Mouse (Mus musculus) heart, embryonic 11.5 days (tissue): ENCODE measurements around the gene Nfatc4. TPM values are rescaled to one million over a fixed set of nuclear protein-coding genes. Genes with fewer than 3 reads are reported as not detected.

ENCODE experiments used
- ATAC-seq: fragments of 200-750 bp; cut with Nextera tagmentation; replicated peaks from 2 replicates; pipeline ENCODE4 v1.8.0; 2017; ENCODE audit warnings: moderate library complexity; ENCODE audit not compliant: insufficient number of reproducible peaks, low FRiP score, low TSS enrichment
- H3K27ac ChIP-seq: fragments of 300-500 bp; sonication (generic); 2 replicates; pipeline ENCODE4 v1.5.1; 2014; ENCODE audit warnings: mild to moderate bottlenecking, low read depth, low read length
- H3K27me3 ChIP-seq: fragments of 300-500 bp; sonication (generic); 2 replicates; pipeline ENCODE4 v1.6.1; 2014; ENCODE audit warnings: mild to moderate bottlenecking, low read length, mixed read lengths; ENCODE audit not compliant: control insufficient read depth, insufficient read depth
- H3K36me3 ChIP-seq: fragments of 300-500 bp; sonication (generic); 2 replicates; pipeline ENCODE4 v1.6.1; 2014; ENCODE audit warnings: mild to moderate bottlenecking, low read length, moderate library complexity, mixed read lengths; ENCODE audit not compliant: control insufficient read depth, insufficient read depth
- H3K4me1 ChIP-seq: fragments of 300-500 bp; sonication (generic); 2 replicates; pipeline ENCODE4 v1.6.1; 2014; ENCODE audit warnings: low read length; ENCODE audit not compliant: control insufficient read depth, insufficient read depth
- H3K4me2 ChIP-seq: fragments of 300-500 bp; sonication (generic); 2 replicates; pipeline ENCODE4 v1.6.1; 2014; ENCODE audit warnings: mild to moderate bottlenecking, moderate library complexity
- H3K4me3 ChIP-seq: fragments of 300-500 bp; sonication (generic); 2 replicates; pipeline ENCODE4 v1.5.1; 2014; ENCODE audit warnings: low read depth, low read length
- H3K9ac ChIP-seq: fragments of 300-500 bp; sonication (generic); 2 replicates; pipeline ENCODE4 v1.6.1; 2014; ENCODE audit warnings: mild to moderate bottlenecking, low read depth, low read length, moderate library complexity
- H3K9me3 ChIP-seq: fragments of 300-500 bp; sonication (generic); replicated peaks from 2 replicates; pipeline ENCODE4 v1.6.1; 2016; ENCODE audit warnings: low read length; ENCODE audit not compliant: control insufficient read depth
- WGBS: fragments of 180-500 bp; shearing (Covaris S2); extraction: QIAGEN DNeasy Blood & Tissue Kit; methylation state at CpG from one replicate; pipeline ENCODE4 v1.1.7; 2014; ENCODE audit not compliant: insufficient replicate concordance; 5-methylcytosine and 5-hydroxymethylcytosine counted together
- polyA plus RNA-seq: library from polyadenylated mRNA; unstranded; fragments of >200 nt; fragmentation: Nextera tagmentation; extraction: Ambion mirVana; gene quantifications from 2 replicates; pipeline ENCODE4 v1.2.1, GENCODE M21; 2014

Gene Nfatc4
- polyA plus RNA-seq, 1 experiment from 2014 or later = 16.9 TPM

DNA sequence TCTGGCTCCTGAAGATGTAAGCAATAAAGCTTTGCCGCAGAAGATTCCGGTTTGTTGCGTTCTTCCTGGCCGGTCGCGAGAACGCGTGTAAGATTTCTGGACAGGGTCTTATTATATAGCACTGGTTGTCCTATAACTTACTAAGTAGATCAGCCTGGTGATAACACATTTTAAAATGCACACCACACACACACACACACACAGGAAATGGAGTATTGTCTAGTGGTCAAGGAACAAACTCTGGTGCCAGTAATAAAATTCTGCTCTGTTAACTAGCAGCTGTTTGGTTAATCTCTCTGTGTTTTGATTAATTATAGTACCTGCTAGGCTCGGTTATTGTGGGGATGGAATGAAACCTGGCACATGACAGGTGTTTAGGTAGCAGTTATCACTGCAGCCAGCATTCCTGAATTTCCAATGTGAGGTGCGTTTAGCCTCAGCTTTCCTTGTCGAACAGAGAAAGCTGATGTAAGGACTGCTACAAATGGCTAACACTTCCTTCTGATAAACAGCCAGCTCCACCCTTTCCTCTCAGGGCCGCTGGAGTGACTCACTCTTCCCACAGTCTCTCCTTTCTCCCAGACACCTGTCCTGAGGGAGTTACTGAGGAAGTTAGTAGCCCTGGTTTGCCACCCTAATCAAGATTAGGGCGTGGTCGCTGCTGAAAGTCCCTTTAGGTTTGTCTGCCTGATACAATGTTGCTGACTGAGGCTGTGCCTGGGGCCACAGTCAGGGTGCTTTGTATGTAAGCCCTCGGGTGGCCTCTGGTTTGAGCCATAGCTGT is 27.4 kb upstream of the Nfatc4 start:
- no peak for ATAC-seq
- Histone ChIP-seq H3K27ac (no peak overlapping the region), H3K27me3 (no peaks in the 10 kb centered on the region), H3K9me3 (no peaks in the 10 kb centered on the region), H3K4me3 (no peak overlapping the region), H3K4me2 (no peak overlapping the region), H3K9ac (no peak overlapping the region), H3K4me1 (no peaks in the 10 kb centered on the region), H3K36me3 (no peaks in the 10 kb centered on the region)
- WGBS = 69% methylated on average over 15 of the region's 15 CpGs

DNA sequence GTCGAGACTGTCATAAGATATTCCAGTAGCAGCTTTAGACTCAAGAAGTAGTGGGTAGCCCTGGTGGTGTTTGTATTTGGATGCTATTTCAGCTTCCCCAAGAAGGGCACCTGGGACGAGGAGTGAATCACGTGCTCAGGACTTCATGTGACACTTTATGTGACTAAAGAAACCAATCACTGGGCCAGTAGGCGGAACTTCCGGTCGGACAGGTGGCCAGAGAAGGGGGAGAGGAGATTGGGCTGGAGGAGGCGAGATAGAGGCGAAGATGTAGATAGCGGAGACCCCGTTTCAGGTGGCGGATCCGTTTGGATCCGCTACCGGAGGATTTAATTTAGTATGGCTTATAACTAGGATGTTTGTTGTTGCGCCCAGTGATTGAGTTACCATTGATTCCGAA is 8.1 kb upstream of the Nfatc4 start:
- H3K9me3 ChIP-seq = no peaks in the 10 kb centered on the region
- H3K4me2 ChIP-seq = peak overlapping the region; percentile 60
- H3K27ac ChIP-seq = no peak overlapping the region
- H3K4me1 ChIP-seq = no peaks in the 10 kb centered on the region
- no peak for ATAC-seq
- peak overlapping the region; percentile 59 for H3K9ac ChIP-seq
- H3K4me3 ChIP-seq = peak overlapping the region; percentile 49
- H3K27me3 ChIP-seq = no peaks in the 10 kb centered on the region
- no peaks in the 10 kb centered on the region for H3K36me3 ChIP-seq
- WGBS = 14% methylated on average over 16 of the region's 16 CpGs

- WGBS = 22% methylated on average over 17 of the region's 17 CpGs
- peak overlapping the region; percentile 60 for H3K4me2 ChIP-seq
- ATAC-seq = peak; percentile 35; the same call in 1 of the 2 replicates
- no peaks in the 10 kb centered on the region for H3K9me3 ChIP-seq
- no peaks in the 10 kb centered on the region for H3K27me3 ChIP-seq
- H3K4me3 ChIP-seq = peak overlapping the region; percentile 49
- H3K36me3 ChIP-seq = no peaks in the 10 kb centered on the region
- peak overlapping the region; percentile 59 for H3K9ac ChIP-seq
- H3K27ac ChIP-seq = no peak overlapping the region
- H3K4me1 ChIP-seq = no peaks in the 10 kb centered on the region
These were observed 7.6 kb upstream of the Nfatc4 start for GRCm38 (mm10) chr14:55815310-55815751.

- 70% methylated on average over 7 of the region's 7 CpGs for WGBS
These were observed 3.0 kb upstream of the Nfatc4 start for GRCm38 (mm10) chr14:55819845-55820405.

GRCm38 (mm10) chr14:55820576-55820975 is 2.4 kb upstream of the Nfatc4 start:
- no peaks in the 10 kb centered on the region for H3K9me3 ChIP-seq
- H3K36me3 ChIP-seq = no peaks in the 10 kb centered on the region
- no peak overlapping the region for H3K9ac ChIP-seq
- H3K27ac ChIP-seq = no peak overlapping the region
- H3K4me2 ChIP-seq = no peak overlapping the region
- no peak for ATAC-seq
- WGBS = 76% methylated on average over 9 of the region's 9 CpGs
- peaks cover 2% of the 10 kb centered on the region; the same call in 1 of the 2 replicates for H3K27me3 ChIP-seq
- peaks cover 12% of the 10 kb centered on the region for H3K4me1 ChIP-seq
- no peak overlapping the region for H3K4me3 ChIP-seq

More at GRCm38 (mm10) chr14:55819845-55820405, 3.0 kb upstream of the Nfatc4 start:
- H3K9me3 ChIP-seq = no peaks in the 10 kb centered on the region
- H3K36me3 ChIP-seq = no peaks in the 10 kb centered on the region
- no peak overlapping the region for H3K27ac ChIP-seq
- no peak for ATAC-seq
- no peak overlapping the region for H3K4me3 ChIP-seq
- H3K27me3 ChIP-seq = no peaks in the 10 kb centered on the region
- peaks cover 8% of the 10 kb centered on the region for H3K4me1 ChIP-seq
- H3K4me2 ChIP-seq = no peak overlapping the region
- no peak overlapping the region for H3K9ac ChIP-seq

- WGBS = 6% methylated on average over 13 of the region's 13 CpGs
- Histone ChIP-seq H3K4me2 (peak overlapping the region; percentile 94), H3K36me3 (no peaks in the 10 kb centered on the region), H3K27me3 (peaks cover 11% of the 10 kb centered on the region), H3K4me1 (peaks cover 26% of the 10 kb centered on the region), H3K9me3 (no peaks in the 10 kb centered on the region), H3K27ac (peak overlapping the region; percentile 92), H3K9ac (0 out of 2 replicates have a peak overlapping the region, but pooled peaks have one; percentile 81), H3K4me3 (peak overlapping the region; percentile 64)
- ATAC-seq = no peak
These were observed 431 bp upstream of the Nfatc4 start for GRCm38 (mm10) chr14:55822435-55822990.

DNA sequence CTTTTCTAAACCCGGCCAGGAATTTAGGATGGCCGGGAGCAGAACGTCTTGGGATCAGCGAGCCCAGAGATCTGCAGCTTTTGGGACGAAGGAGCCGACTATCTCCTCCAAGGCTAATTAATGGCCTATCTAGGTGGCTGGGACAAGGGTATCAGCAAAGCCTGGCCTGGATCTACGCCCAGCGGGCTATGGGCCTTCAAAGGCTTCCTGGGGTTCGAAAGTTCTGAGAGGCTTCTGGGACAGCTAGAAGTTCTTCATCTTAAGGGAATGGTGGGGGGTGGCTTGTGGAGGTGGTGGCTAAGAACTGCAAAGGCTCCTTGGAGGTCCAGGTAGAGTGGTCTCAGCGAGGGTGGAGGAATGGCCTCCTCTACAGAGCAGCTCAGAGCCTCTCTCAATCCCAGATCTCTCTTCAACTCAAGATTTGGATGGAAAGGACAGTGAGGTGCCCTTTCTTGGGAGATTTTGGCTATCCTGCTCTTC is 1.1 kb downstream of the Nfatc4 start:
- Histone ChIP-seq H3K4me1 (peaks cover 33% of the 10 kb centered on the region), H3K4me3 (peak overlapping the region; percentile 64), H3K36me3 (no peaks in the 10 kb centered on the region; the same call in 1 of the 2 replicates), H3K9me3 (no peaks in the 10 kb centered on the region), H3K9ac (peak overlapping the region; percentile 81), H3K27me3 (peaks cover 11% of the 10 kb centered on the region), H3K27ac (peak overlapping the region; percentile 92), H3K4me2 (peak overlapping the region; percentile 94)
- ATAC-seq = no peak
- 2% methylated on average over 10 of the region's 10 CpGs for WGBS

DNA sequence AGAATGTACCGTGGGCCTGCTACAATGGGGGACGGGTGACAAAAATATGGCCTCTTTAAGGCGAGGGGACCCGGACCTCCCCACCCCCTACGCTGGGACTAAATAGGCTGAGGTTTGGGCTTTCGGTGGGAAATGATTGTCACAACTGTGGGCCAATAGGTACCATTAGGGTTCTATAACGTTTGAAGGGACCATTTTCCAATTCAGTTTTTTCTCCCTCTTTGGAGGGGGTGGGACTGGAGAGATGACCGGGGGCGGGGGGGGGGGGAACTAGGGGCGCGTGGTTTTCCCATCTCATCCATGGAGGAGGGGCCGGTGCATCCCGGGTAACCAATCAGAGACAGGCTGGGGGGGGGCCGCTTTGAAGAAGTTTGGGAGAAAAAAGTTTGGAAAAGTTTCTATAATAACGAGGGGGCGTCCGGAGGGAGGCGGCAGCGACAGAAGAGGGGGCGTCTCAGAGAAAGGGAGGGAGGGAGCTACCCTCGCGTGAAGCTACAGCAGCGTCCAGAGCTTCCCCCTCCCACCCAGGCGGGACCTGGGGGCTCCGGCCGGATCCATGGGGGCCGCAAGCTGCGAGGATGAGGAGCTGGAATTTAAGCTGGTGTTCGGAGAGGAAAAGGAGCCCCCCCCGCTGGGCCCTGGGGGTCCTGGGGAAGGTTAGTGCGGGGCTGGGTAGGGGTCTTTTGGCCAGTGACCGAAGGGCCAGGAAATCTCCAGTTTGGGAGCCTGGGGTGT is 1.7 kb downstream of the Nfatc4 start:
- H3K9ac ChIP-seq = peak overlapping the region; percentile 82
- peaks cover 34% of the 10 kb centered on the region for H3K4me1 ChIP-seq
- WGBS = under 1% methylated on average over 31 of the region's 32 CpGs
- H3K27ac ChIP-seq = peak overlapping the region; percentile 92
- H3K9me3 ChIP-seq = no peaks in the 10 kb centered on the region
- H3K4me3 ChIP-seq = peak overlapping the region; percentile 64
- ATAC-seq = no peak
- no peaks in the 10 kb centered on the region; the same call in 1 of the 2 replicates for H3K36me3 ChIP-seq
- H3K27me3 ChIP-seq = peaks cover 11% of the 10 kb centered on the region
- peak overlapping the region; percentile 94 for H3K4me2 ChIP-seq
